Mouse (Mus musculus) C2C12 (cell line): ENCODE results near the gene Tpst2.

ENCODE experiments used
- CTCF ChIP-seq: IDR thresholded peaks from one replicate; pipeline ENCODE4 v1.5.1; 2011; ENCODE audit not compliant: control insufficient read depth, insufficient read depth, insufficient read length
- USF1 ChIP-seq: IDR thresholded peaks from one replicate; pipeline ENCODE4 v1.6.1; 2011; ENCODE audit warnings: low read depth, mild to moderate bottlenecking, control low read depth, moderate library complexity

- TF ChIP-seq CTCF (no peak), USF1 (no peak)
Observed at GRCm38 (mm10) chr5:112356322-112356721, 79.8 kb downstream of the Tpst2 start.
